Mouse (Mus musculus) brain, embryonic 14.5 days (tissue): Measurements from ENCODE around the gene Cel.

Experiments used
- CTCF ChIP-seq: fragments of 200-500 bp; IDR thresholded peaks from 2 replicates; pipeline ENCODE4 v1.5.1; 2012; ENCODE audit warnings: inconsistent platforms, mild to moderate bottlenecking, moderate library complexity, borderline replicate concordance; ENCODE audit not compliant: insufficient read depth, insufficient read length; ENCODE audit errors: extremely low read depth
- POLR2A ChIP-seq: fragments of 200-500 bp; IDR thresholded peaks from 2 replicates; pipeline ENCODE4 v1.6.1; 2012; ENCODE audit warnings: mild to moderate bottlenecking, inconsistent platforms, borderline replicate concordance; ENCODE audit not compliant: poor library complexity, insufficient read depth, insufficient read length, severe bottlenecking; ENCODE audit errors: extremely low read depth

- TF ChIP-seq POLR2A (no peak), CTCF (no peak)
Observed at GRCm38 (mm10) chr2:28522166-28522565, 41.0 kb downstream of the Cel start.
